Mouse (Mus musculus) adrenal gland, adult (tissue): ENCODE data around the gene Rap1gap.

ENCODE experiments used
- DNase-seq, 2 experiments: peaks; one replicate each; pipeline ENCODE4 v3.0.0; 2022 to 2023; ENCODE audit warnings: low spot score in 1 of 2; ENCODE audit not compliant: inconsistent age in 2 of 2

Gene Rap1gap

GRCm38 (mm10) chr4:137687234-137687825 is 22.8 kb downstream of the Rap1gap start:
- DNase-seq: peak in 1 of 2 experiments; percentile 26

- DNase-seq: no peak
Observed at GRCm38 (mm10) chr4:137692107-137692902, 27.8 kb downstream of the Rap1gap start.

GRCm38 (mm10) chr4:137695300-137695699 is 30.8 kb downstream of the Rap1gap start:
- no peak for DNase-seq

- peak; percentile 53 to 79 for DNase-seq
Observed at GRCm38 (mm10) chr4:137695900-137696299, 31.4 kb downstream of the Rap1gap start.

- DNase-seq: peak; percentile 74 to 75
Observed at GRCm38 (mm10) chr4:137697156-137697885, 32.8 kb downstream of the Rap1gap start.

- peak; percentile 62 to 76 for DNase-seq
Observed at GRCm38 (mm10) chr4:137698076-137698985, 33.8 kb downstream of the Rap1gap start.

GRCm38 (mm10) chr4:137699264-137700211 is 35.0 kb downstream of the Rap1gap start:
- DNase-seq: peak; percentile 71 to 89

- DNase-seq: peak; percentile 48 to 74
Observed at GRCm38 (mm10) chr4:137700960-137701359, 36.4 kb downstream of the Rap1gap start.

- DNase-seq: peak in 1 of 2 experiments; percentile 45
Observed at GRCm38 (mm10) chr4:137703077-137703476, 38.6 kb downstream of the Rap1gap start.

- peak; percentile 52 to 73 for DNase-seq
Observed at GRCm38 (mm10) chr4:137704561-137704960, 40.0 kb downstream of the Rap1gap start.

- no peak for DNase-seq
Observed at GRCm38 (mm10) chr4:137705379-137705778, 40.9 kb downstream of the Rap1gap start.

- no peak for DNase-seq
Observed at GRCm38 (mm10) chr4:137706510-137706909, 42.0 kb downstream of the Rap1gap start.

GRCm38 (mm10) chr4:137707216-137707990 is 42.9 kb downstream of the Rap1gap start:
- peak; percentile 94 to 98 for DNase-seq

- no peak for DNase-seq
Observed at GRCm38 (mm10) chr4:137712963-137713362, 48.4 kb downstream of the Rap1gap start.

GRCm38 (mm10) chr4:137714020-137714624 is 49.6 kb downstream of the Rap1gap start:
- no peak for DNase-seq

GRCm38 (mm10) chr4:137717005-137717404 is 52.5 kb downstream of the Rap1gap start:
- peak; percentile 87 to 93 for DNase-seq

GRCm38 (mm10) chr4:137717671-137718070 is 53.1 kb downstream of the Rap1gap start:
- DNase-seq: peak; percentile 91 to 94

- peak; percentile 81 to 90 for DNase-seq
Observed at GRCm38 (mm10) chr4:137719378-137720077, 55.0 kb downstream of the Rap1gap start.
